Mouse (Mus musculus) liver, embryonic 13.5 days (tissue): ENCODE results near the gene Pcp4. TPM values are rescaled to one million over a fixed set of nuclear protein-coding genes. Genes with fewer than 3 reads are reported as not detected.

Experiments used
- ATAC-seq: fragments of 200-750 bp; cut with Nextera tagmentation; 2 replicates; pipeline ENCODE4 v1.8.0; 2017; ENCODE audit warnings: low read depth, mild to moderate bottlenecking, moderate number of reproducible peaks, moderate library complexity
- DNase-seq: peaks from one replicate; pipeline ENCODE4 v3.0.0; 2022
- H3K27ac ChIP-seq: fragments of 300-500 bp; sonication (generic); 2 replicates; pipeline ENCODE4 v1.5.1; 2015; ENCODE audit warnings: moderate library complexity, mild to moderate bottlenecking, inconsistent platforms
- H3K27me3 ChIP-seq: fragments of 300-500 bp; sonication (generic); 2 replicates; pipeline ENCODE4 v1.6.1; 2015; ENCODE audit warnings: mild to moderate bottlenecking, inconsistent platforms
- H3K36me3 ChIP-seq: fragments of 300-500 bp; sonication (generic); 2 replicates; pipeline ENCODE4 v1.6.1; 2015; ENCODE audit warnings: mild to moderate bottlenecking, inconsistent platforms
- H3K4me1 ChIP-seq: fragments of 300-500 bp; sonication (generic); replicated peaks from 2 replicates; pipeline ENCODE4 v1.6.1; 2015; ENCODE audit warnings: inconsistent platforms
- H3K4me2 ChIP-seq: fragments of 300-500 bp; sonication (generic); 2 replicates; pipeline ENCODE4 v1.6.1; 2015; ENCODE audit warnings: inconsistent platforms, mild to moderate bottlenecking, moderate library complexity
- H3K4me3 ChIP-seq: fragments of 300-500 bp; sonication (generic); replicated peaks from 2 replicates; pipeline ENCODE4 v1.5.1; 2015; ENCODE audit warnings: mild to moderate bottlenecking, inconsistent platforms
- H3K9ac ChIP-seq: fragments of 300-500 bp; sonication (generic); 2 replicates; pipeline ENCODE4 v1.6.1; 2015; ENCODE audit warnings: mild to moderate bottlenecking, inconsistent platforms
- H3K9me3 ChIP-seq: fragments of 300-500 bp; sonication (generic); replicated peaks from 2 replicates; pipeline ENCODE4 v1.6.1; 2016; ENCODE audit warnings: inconsistent platforms
- WGBS: fragments of 180-500 bp; shearing (Covaris S2); methylation state at CpG from one replicate; pipeline ENCODE4 v1.1.7; 2015; ENCODE audit not compliant: insufficient replicate concordance; 5-methylcytosine and 5-hydroxymethylcytosine counted together
- polyA plus RNA-seq: library from polyadenylated mRNA; unstranded; fragments of >200 nt; fragmentation: Nextera tagmentation; extraction: Ambion mirVana; gene quantifications from 2 replicates; pipeline ENCODE4 v1.2.1, GENCODE M21; 2015

Gene Pcp4
- polyA plus RNA-seq, 1 experiment from 2014 or later, result 0.60 TPM

- no peak overlapping the region for H3K9ac ChIP-seq
- DNase-seq (no peak), ATAC-seq (no peak)
- 71% methylated on average over 5 of the region's 5 CpGs for WGBS
- no peak overlapping the region for H3K4me2 ChIP-seq
- no peaks in the 10 kb centered on the region for H3K9me3 ChIP-seq
- H3K27me3 ChIP-seq, result no peaks in the 10 kb centered on the region
- no peaks in the 10 kb centered on the region for H3K4me1 ChIP-seq
- no peak overlapping the region for H3K4me3 ChIP-seq
- H3K36me3 ChIP-seq, result no peaks in the 10 kb centered on the region
- no peak overlapping the region for H3K27ac ChIP-seq
These were observed 20.6 kb downstream of the Pcp4 start for GRCm38 (mm10) chr16:96488038-96488437.

- 52% methylated on average over 3 of the region's 3 CpGs for WGBS
- H3K36me3 ChIP-seq, result no peaks in the 10 kb centered on the region
- no peak overlapping the region for H3K9ac ChIP-seq
These were observed 24.1 kb downstream of the Pcp4 start for GRCm38 (mm10) chr16:96491530-96491929.

GRCm38 (mm10) chr16:96494079-96494478 is 26.7 kb downstream of the Pcp4 start:
- Histone ChIP-seq H3K36me3 (no peaks in the 10 kb centered on the region), H3K4me2 (no peak overlapping the region), H3K4me3 (no peak overlapping the region), H3K4me1 (no peaks in the 10 kb centered on the region), H3K9ac (no peak overlapping the region), H3K9me3 (no peaks in the 10 kb centered on the region), H3K27ac (no peak overlapping the region), H3K27me3 (no peaks in the 10 kb centered on the region)
- DNase-seq, result no peak
- no peak for ATAC-seq
- 49% methylated on average over 6 of the region's 6 CpGs for WGBS

More at GRCm38 (mm10) chr16:96491530-96491929, 24.1 kb downstream of the Pcp4 start:
- no peak for DNase-seq
- no peak for ATAC-seq
- H3K27me3 ChIP-seq, result no peaks in the 10 kb centered on the region
- H3K27ac ChIP-seq, result no peak overlapping the region
- no peaks in the 10 kb centered on the region for H3K4me1 ChIP-seq
- H3K4me3 ChIP-seq, result no peak overlapping the region
- no peaks in the 10 kb centered on the region for H3K9me3 ChIP-seq
- H3K4me2 ChIP-seq, result no peak overlapping the region

GRCm38 (mm10) chr16:96498951-96499350 is 31.5 kb downstream of the Pcp4 start:
- H3K9ac ChIP-seq, result no peak overlapping the region
- H3K27me3 ChIP-seq, result no peaks in the 10 kb centered on the region
- no peaks in the 10 kb centered on the region for H3K4me1 ChIP-seq
- H3K4me3 ChIP-seq, result no peak overlapping the region
- no peaks in the 10 kb centered on the region for H3K9me3 ChIP-seq
- H3K27ac ChIP-seq, result no peak overlapping the region
- ATAC-seq (no peak), DNase-seq (no peak)
- H3K36me3 ChIP-seq, result no peaks in the 10 kb centered on the region
- no peak overlapping the region for H3K4me2 ChIP-seq
- WGBS, result 57% methylated on average over 7 of the region's 7 CpGs

- no peaks in the 10 kb centered on the region for H3K9me3 ChIP-seq
- 60% methylated on average over 6 of the region's 6 CpGs for WGBS
- H3K9ac ChIP-seq, result no peak overlapping the region
- no peak overlapping the region for H3K4me3 ChIP-seq
- H3K27ac ChIP-seq, result no peak overlapping the region
- ATAC-seq (no peak), DNase-seq (no peak)
- H3K36me3 ChIP-seq, result no peaks in the 10 kb centered on the region
- H3K4me2 ChIP-seq, result no peak overlapping the region
- H3K27me3 ChIP-seq, result no peaks in the 10 kb centered on the region
- no peaks in the 10 kb centered on the region for H3K4me1 ChIP-seq
These were observed 33.8 kb downstream of the Pcp4 start for GRCm38 (mm10) chr16:96501241-96501640.

- no peaks in the 10 kb centered on the region for H3K9me3 ChIP-seq
- no peaks in the 10 kb centered on the region for H3K4me1 ChIP-seq
- H3K27me3 ChIP-seq, result no peaks in the 10 kb centered on the region
- H3K9ac ChIP-seq, result no peak overlapping the region
- DNase-seq (no peak), ATAC-seq (no peak)
- H3K4me3 ChIP-seq, result no peak overlapping the region
- 36% methylated on average over 3 of the region's 3 CpGs for WGBS
- H3K27ac ChIP-seq, result no peak overlapping the region
- H3K36me3 ChIP-seq, result no peaks in the 10 kb centered on the region
- no peak overlapping the region for H3K4me2 ChIP-seq
These were observed 35.2 kb downstream of the Pcp4 start for GRCm38 (mm10) chr16:96502586-96502985.

- 65% methylated on average over 3 of the region's 3 CpGs for WGBS
- ATAC-seq, result no peak
- no peaks in the 10 kb centered on the region for H3K36me3 ChIP-seq
These were observed 47.1 kb downstream of the Pcp4 start for GRCm38 (mm10) chr16:96514466-96514865.

GRCm38 (mm10) chr16:96527476-96527875 is 60.1 kb downstream of the Pcp4 start:
- 45% methylated on average over 3 of the region's 3 CpGs for WGBS
- Histone ChIP-seq H3K36me3 (no peaks in the 10 kb centered on the region), H3K27ac (no peak overlapping the region), H3K27me3 (peaks cover 15% of the 10 kb centered on the region; the same call in 1 of the 2 replicates), H3K4me1 (no peaks in the 10 kb centered on the region), H3K9ac (no peak overlapping the region), H3K9me3 (no peaks in the 10 kb centered on the region), H3K4me3 (no peak overlapping the region), H3K4me2 (no peak overlapping the region)
- no peak for ATAC-seq
- no peak for DNase-seq

More at GRCm38 (mm10) chr16:96514466-96514865, 47.1 kb downstream of the Pcp4 start:
- Histone ChIP-seq H3K4me1 (no peaks in the 10 kb centered on the region), H3K27ac (no peak overlapping the region), H3K9ac (no peak overlapping the region), H3K9me3 (no peaks in the 10 kb centered on the region), H3K4me2 (no peak overlapping the region), H3K4me3 (no peak overlapping the region), H3K27me3 (no peaks in the 10 kb centered on the region)
- no peak for DNase-seq

GRCm38 (mm10) chr16:96528471-96528870 is 61.1 kb downstream of the Pcp4 start:
- H3K9me3 ChIP-seq, result no peaks in the 10 kb centered on the region
- H3K27me3 ChIP-seq, result peaks cover 21% of the 10 kb centered on the region; the same call in 1 of the 2 replicates
- DNase-seq, result no peak
- no peak overlapping the region for H3K4me2 ChIP-seq
- no peak overlapping the region for H3K27ac ChIP-seq
- peaks cover under 1% of the 10 kb centered on the region for H3K4me1 ChIP-seq
- no peak for ATAC-seq
- H3K4me3 ChIP-seq, result no peak overlapping the region
- H3K9ac ChIP-seq, result no peak overlapping the region
- 77% methylated on average over 4 of the region's 4 CpGs for WGBS
- no peaks in the 10 kb centered on the region for H3K36me3 ChIP-seq

- no peak for DNase-seq
- no peak overlapping the region for H3K9ac ChIP-seq
- H3K9me3 ChIP-seq, result no peaks in the 10 kb centered on the region
- peaks cover 30% of the 10 kb centered on the region for H3K27me3 ChIP-seq
- no peak for ATAC-seq
- no peak overlapping the region for H3K4me3 ChIP-seq
- H3K4me2 ChIP-seq, result no peak overlapping the region
- H3K4me1 ChIP-seq, result peaks cover 8% of the 10 kb centered on the region
- H3K27ac ChIP-seq, result no peak overlapping the region
- H3K36me3 ChIP-seq, result no peaks in the 10 kb centered on the region
- WGBS, result 56% methylated on average over 9 of the region's 9 CpGs
These were observed 62.6 kb downstream of the Pcp4 start for GRCm38 (mm10) chr16:96529896-96530568.

- no peaks in the 10 kb centered on the region for H3K36me3 ChIP-seq
- H3K4me3 ChIP-seq, result no peak overlapping the region
- H3K4me2 ChIP-seq, result no peak overlapping the region
- H3K9ac ChIP-seq, result no peak overlapping the region
- peaks cover 36% of the 10 kb centered on the region for H3K27me3 ChIP-seq
- peaks cover 8% of the 10 kb centered on the region for H3K4me1 ChIP-seq
- DNase-seq (no peak), ATAC-seq (no peak)
- no peaks in the 10 kb centered on the region for H3K9me3 ChIP-seq
- 9% methylated on average over 3 of the region's 3 CpGs for WGBS
- no peak overlapping the region for H3K27ac ChIP-seq
These were observed 63.1 kb downstream of the Pcp4 start for GRCm38 (mm10) chr16:96530569-96530898.

- H3K36me3 ChIP-seq, result no peaks in the 10 kb centered on the region
- H3K4me1 ChIP-seq, result peaks cover 8% of the 10 kb centered on the region
- no peaks in the 10 kb centered on the region for H3K9me3 ChIP-seq
- DNase-seq, result no peak
- no peak overlapping the region for H3K9ac ChIP-seq
- no peak overlapping the region for H3K27ac ChIP-seq
- H3K4me2 ChIP-seq, result no peak overlapping the region
- no peak for ATAC-seq
- 64% methylated on average over 4 of the region's 4 CpGs for WGBS
- no peak overlapping the region for H3K4me3 ChIP-seq
- H3K27me3 ChIP-seq, result peaks cover 40% of the 10 kb centered on the region
These were observed 63.6 kb downstream of the Pcp4 start for GRCm38 (mm10) chr16:96531029-96531428.
